Mouse (Mus musculus): ENCODE data around the gene Camk2g. TPM values are rescaled to one million over a fixed set of nuclear protein-coding genes. Genes with fewer than 3 reads are reported as not detected.

Gene Camk2g
- polyA plus RNA-seq, 1 experiment, result 42.3 TPM

- TF ChIP-seq POLR2A (IDR thresholded peaks at IDR 0.05; ENCODE audit: control insufficient read depth, extremely low read depth, insufficient read depth, low read length, poor library complexity) (no peak), CTCF (IDR thresholded peaks at IDR 0.05; ENCODE audit: borderline replicate concordance, control insufficient read depth, extremely low read depth, insufficient read depth, low read length, poor library complexity) (no peak)
- H3K36me3 ChIP-seq (ENCODE audit: control insufficient read depth, insufficient read depth, low read length), result peaks cover 85% of the 10 kb centered on the region
- H3K4me3 ChIP-seq (ENCODE audit: control insufficient read depth, insufficient read depth, low read length), result no peak overlapping the region
- H3K4me1 ChIP-seq (replicated peaks; ENCODE audit: control insufficient read depth, insufficient read depth, low read length), result peaks cover 14% of the 10 kb centered on the region
- no peaks in the 10 kb centered on the region for H3K27me3 ChIP-seq (ENCODE audit: control insufficient read depth, insufficient read depth, low read length)
- over 99% methylated on average over 3 of the region's 3 CpGs for WGBS
- H3K27ac ChIP-seq (ENCODE audit: control insufficient read depth, insufficient read depth, low read length), result no peak overlapping the region
- DNase-seq, result no peak
Observed at GRCm38 (mm10) chr14:20686576-20686975, 107.3 kb downstream of the Camk2g start.

Other genes with a start within 250 kb of the Camk2g start
- 26.1 and 29.1 TPM in 2 replicates for gene Ppp3cb, start 247.5 kb downstream of the Camk2g start, polyA plus RNA-seq (2012; rRNA removed)
- gene Usp54, start 153.0 kb downstream of the Camk2g start, polyA plus RNA-seq (2012; rRNA removed), result 3.2 and 3.9 TPM in 2 replicates
- gene Myoz1, start 137.5 kb downstream of the Camk2g start, polyA plus RNA-seq (2012; rRNA removed), result 0.82 TPM in 1 of 2 replicates, not detected in the other
- 0.51 and 2.8 TPM in 2 replicates for gene Synpo2l, start 125.7 kb downstream of the Camk2g start, polyA plus RNA-seq (2012; rRNA removed)
- 486 and 497 TPM in 2 replicates for gene Sec24c, start 119.8 kb downstream of the Camk2g start, polyA plus RNA-seq (2012; rRNA removed)
- gene Fut11, start 99.1 kb downstream of the Camk2g start, polyA plus RNA-seq (2012; rRNA removed), result 19.2 and 23.4 TPM in 2 replicates
- 33.5 and 39.5 TPM in 2 replicates for gene Chchd1, start 91.1 kb downstream of the Camk2g start, polyA plus RNA-seq (2012; rRNA removed)
- 296 and 301 TPM in 2 replicates for gene Zswim8, start 86.5 kb downstream of the Camk2g start, polyA plus RNA-seq (2012; rRNA removed)
- gene Ndst2, start 59.5 kb downstream of the Camk2g start, polyA plus RNA-seq (2012; rRNA removed), result 42.2 and 46.2 TPM in 2 replicates
- gene Plau, start 42.6 kb upstream of the Camk2g start, polyA plus RNA-seq (2012; rRNA removed), result 5.6 and 6.4 TPM in 2 replicates
- 12.4 and 14.7 TPM in 2 replicates for gene Vcl, start 135.3 kb upstream of the Camk2g start, polyA plus RNA-seq (2012; rRNA removed)

All from thymus, adult 2 months (tissue).